Mouse (Mus musculus) spleen, adult 2 months (tissue): ENCODE data around the gene Otop2. TPM values are rescaled to one million over a fixed set of nuclear protein-coding genes. Genes with fewer than 3 reads are reported as not detected.

Experiments
- DNase-seq, 2 experiments: peaks; one replicate each; pipeline versions ENCODE4 v3.0.0 to v3.0.0-alpha.2; 2012 to 2021; ENCODE audit warnings: low spot score in 2 of 2, low read depth in 1 of 2
- H3K27ac ChIP-seq: fragments of 200-500 bp; 2 replicates; pipeline ENCODE4 v1.5.1; 2012; ENCODE audit warnings: low read length, inconsistent platforms; ENCODE audit not compliant: insufficient read depth
- H3K27me3 ChIP-seq: fragments of 200-500 bp; 2 replicates; pipeline ENCODE4 v1.6.1; 2012; ENCODE audit warnings: mild to moderate bottlenecking, moderate library complexity, low read length, inconsistent platforms; ENCODE audit not compliant: control insufficient read depth, insufficient read depth
- H3K36me3 ChIP-seq: fragments of 200-500 bp; 2 replicates; pipeline ENCODE4 v1.6.1; 2012; ENCODE audit warnings: mild to moderate bottlenecking, low read length, inconsistent platforms; ENCODE audit not compliant: control insufficient read depth, insufficient read depth
- H3K4me1 ChIP-seq: fragments of 200-500 bp; 2 replicates; pipeline ENCODE4 v1.6.1; 2011; ENCODE audit warnings: inconsistent platforms; ENCODE audit not compliant: control insufficient read depth, insufficient read depth, insufficient read length
- H3K4me3 ChIP-seq: fragments of 200-500 bp; 2 replicates; pipeline ENCODE4 v1.5.1; 2011; ENCODE audit warnings: mild to moderate bottlenecking, inconsistent platforms; ENCODE audit not compliant: insufficient read depth, insufficient read length; ENCODE audit errors: extremely low read depth
- CTCF ChIP-seq: fragments of 200-500 bp; IDR thresholded peaks from 2 replicates; pipeline ENCODE4 v1.5.1; 2011; ENCODE audit warnings: mild to moderate bottlenecking, inconsistent platforms; ENCODE audit not compliant: insufficient read depth, insufficient read length, insufficient replicate concordance; ENCODE audit errors: extremely low read depth
- POLR2A ChIP-seq: fragments of 200-500 bp; IDR thresholded peaks from 2 replicates; pipeline ENCODE4 v1.6.1; 2011; ENCODE audit warnings: low read depth, low read length, inconsistent platforms
- WGBS: fragments of 180-500 bp; shearing (Covaris S2); methylation state at CpG from one replicate; pipeline ENCODE4 v1.1.7; 2018; 5-methylcytosine and 5-hydroxymethylcytosine counted together
- polyA plus RNA-seq: library from polyadenylated mRNA; depleted of rRNA; stranded (reverse); fragments of >200 nt; gene quantifications from 2 replicates; pipeline ENCODE4 v1.2.3, GENCODE M21; 2012

Gene Otop2
- polyA plus RNA-seq, 1 experiment: not detected

DNA sequence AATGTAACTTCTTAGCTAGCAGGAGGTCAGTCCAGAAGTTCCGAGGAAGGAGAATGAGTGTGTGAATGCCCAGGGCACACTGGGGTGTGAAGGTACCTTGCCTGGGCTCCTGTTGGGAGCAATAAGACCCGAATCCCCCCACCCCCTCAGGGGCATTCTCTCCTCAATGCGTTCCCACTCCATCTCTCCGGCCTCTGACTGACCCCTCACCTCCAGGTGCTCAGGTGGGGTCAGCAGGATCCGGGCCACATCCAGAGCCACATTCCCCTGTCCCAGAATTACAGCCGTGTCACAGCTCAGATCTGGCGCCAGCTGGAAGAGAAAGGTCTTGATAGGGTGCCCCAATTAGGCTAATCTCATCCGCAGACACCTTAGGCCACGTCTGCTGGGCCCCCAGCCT is 35.9 kb upstream of the Otop2 start:
- DNase-seq: no peak
- WGBS: 93% methylated on average over 9 of the region's 9 CpGs
- no peak overlapping the region for H3K27ac ChIP-seq
- no peak overlapping the region for H3K4me3 ChIP-seq
- H3K27me3 ChIP-seq: peaks cover 16% of the 10 kb centered on the region
- peaks cover 15% of the 10 kb centered on the region for H3K36me3 ChIP-seq
- no peak for TF ChIP-seq CTCF
- no peak for TF ChIP-seq POLR2A
- peaks cover 12% of the 10 kb centered on the region for H3K4me1 ChIP-seq

DNA sequence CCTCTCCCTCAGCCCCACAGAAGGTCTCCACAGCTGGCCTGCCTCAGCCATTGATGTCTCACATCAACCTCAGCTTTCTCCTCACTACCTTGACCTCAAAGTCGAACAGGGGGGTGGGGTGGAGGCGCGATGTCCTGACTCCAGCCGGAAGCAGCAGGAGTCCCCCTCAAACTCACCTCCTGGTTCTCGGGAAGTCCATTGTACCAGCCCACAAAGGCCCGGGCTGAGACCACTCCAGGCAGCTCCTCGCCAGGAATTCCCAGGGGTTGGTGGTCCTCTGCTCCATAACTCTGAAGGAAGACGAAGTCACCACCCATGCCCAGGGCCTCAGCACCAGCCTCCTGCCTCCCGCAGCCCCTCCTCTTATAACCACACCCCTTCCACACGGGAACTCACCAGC is 35.5 kb upstream of the Otop2 start:
- no peak for DNase-seq
- H3K4me3 ChIP-seq: no peak overlapping the region
- H3K36me3 ChIP-seq: peaks cover 15% of the 10 kb centered on the region
- TF ChIP-seq CTCF (no peak), POLR2A (no peak)
- H3K4me1 ChIP-seq: peaks cover 16% of the 10 kb centered on the region
- peaks cover 12% of the 10 kb centered on the region for H3K27me3 ChIP-seq
- WGBS: 90% methylated on average over 10 of the region's 10 CpGs
- H3K27ac ChIP-seq: no peak overlapping the region

DNA sequence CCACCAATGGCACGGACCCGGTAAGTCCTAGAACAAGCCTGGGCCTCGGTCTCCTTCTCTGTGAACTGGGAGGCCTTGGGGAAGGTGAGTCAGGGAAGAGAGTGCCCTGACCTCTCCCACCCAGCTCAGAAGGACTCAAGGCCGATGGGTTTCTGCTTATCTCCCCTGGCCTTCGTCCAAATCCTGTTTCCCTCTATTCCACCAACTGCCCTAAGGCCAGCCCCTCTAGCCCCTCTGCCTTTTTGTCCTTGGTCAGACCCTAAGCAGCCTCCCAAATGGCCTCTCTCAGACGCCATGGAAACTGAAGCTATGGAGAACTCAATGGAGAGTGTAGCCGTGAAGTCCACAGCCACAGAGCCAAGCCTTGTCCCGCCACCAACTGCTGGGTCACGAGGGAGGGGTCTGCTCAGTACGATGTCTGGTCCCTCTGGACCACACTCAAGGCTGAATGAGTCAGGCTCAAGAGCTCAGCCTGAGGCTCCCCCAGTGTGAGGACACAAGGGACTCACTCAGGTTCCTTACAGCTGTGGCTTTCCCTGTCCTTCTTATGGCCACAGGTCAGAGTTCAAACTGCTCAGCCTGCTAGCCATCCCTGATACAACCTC is 34.0 kb upstream of the Otop2 start:
- Histone ChIP-seq H3K27me3 (peaks cover 1% of the 10 kb centered on the region), H3K4me3 (no peak overlapping the region), H3K4me1 (peaks cover 14% of the 10 kb centered on the region; the same call in 1 of the 2 replicates), H3K27ac (no peak overlapping the region), H3K36me3 (peaks cover 15% of the 10 kb centered on the region)
- WGBS: 86% methylated on average over 10 of the region's 10 CpGs
- TF ChIP-seq POLR2A (no peak), CTCF (no peak)
- no peak for DNase-seq

DNA sequence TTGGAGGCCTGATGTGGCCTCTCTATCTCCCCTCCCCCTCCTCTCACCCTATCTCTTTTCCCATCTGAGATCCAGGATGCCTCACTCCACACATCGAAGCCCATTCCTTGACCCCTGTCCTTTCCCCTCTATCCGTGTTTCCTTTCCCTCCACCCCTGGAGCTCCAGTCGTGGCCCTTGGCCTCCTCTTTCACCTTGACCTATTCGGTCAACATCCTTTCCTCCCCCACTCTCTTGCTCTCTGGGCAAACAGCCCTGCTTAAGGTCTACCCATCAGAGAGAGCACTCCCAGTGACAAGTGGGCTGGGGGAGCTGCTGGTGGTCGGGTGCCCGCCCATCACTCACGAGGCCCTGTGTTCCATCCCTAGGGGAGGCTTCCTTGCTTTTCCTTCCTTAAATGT is 33.2 kb upstream of the Otop2 start:
- peaks cover 14% of the 10 kb centered on the region; the same call in 1 of the 2 replicates for H3K4me1 ChIP-seq
- TF ChIP-seq POLR2A (no peak), CTCF (no peak)
- no peak for DNase-seq

DNA sequence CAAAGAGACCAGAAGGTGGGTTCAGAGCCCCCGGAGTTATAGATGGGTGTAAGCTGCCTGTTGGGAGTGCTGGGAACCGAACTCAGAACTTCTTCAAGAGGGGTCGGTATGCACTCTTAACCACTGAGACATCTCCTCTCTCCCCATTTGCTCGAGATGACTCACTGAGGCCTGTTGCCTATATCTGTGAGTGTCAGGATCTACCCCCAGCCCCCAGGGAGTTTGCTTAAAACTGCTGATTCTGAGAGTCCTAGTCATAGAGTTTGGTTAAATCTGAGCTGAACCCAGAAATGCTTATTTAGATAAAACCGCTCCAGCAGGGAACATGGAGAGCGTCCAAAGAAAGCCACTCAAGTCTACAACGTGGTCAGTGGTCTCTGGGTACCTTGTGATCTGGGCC is 32.8 kb upstream of the Otop2 start:
- TF ChIP-seq POLR2A (no peak), CTCF (no peak)
- no peak overlapping the region for H3K27ac ChIP-seq
- H3K36me3 ChIP-seq: peaks cover 9% of the 10 kb centered on the region
- H3K4me1 ChIP-seq: peaks cover 14% of the 10 kb centered on the region; the same call in 1 of the 2 replicates
- no peaks in the 10 kb centered on the region for H3K27me3 ChIP-seq
- 87% methylated on average over 7 of the region's 7 CpGs for WGBS
- no peak for DNase-seq
- no peak overlapping the region for H3K4me3 ChIP-seq

More for the DNA sequence above, 33.2 kb upstream of the Otop2 start:
- no peak overlapping the region for H3K4me3 ChIP-seq
- peaks cover 9% of the 10 kb centered on the region for H3K36me3 ChIP-seq
- no peaks in the 10 kb centered on the region for H3K27me3 ChIP-seq
- whole genome bisulfite sequencing: 82% methylated on average over 7 of the region's 7 CpGs
- no peak overlapping the region for H3K27ac ChIP-seq

DNA sequence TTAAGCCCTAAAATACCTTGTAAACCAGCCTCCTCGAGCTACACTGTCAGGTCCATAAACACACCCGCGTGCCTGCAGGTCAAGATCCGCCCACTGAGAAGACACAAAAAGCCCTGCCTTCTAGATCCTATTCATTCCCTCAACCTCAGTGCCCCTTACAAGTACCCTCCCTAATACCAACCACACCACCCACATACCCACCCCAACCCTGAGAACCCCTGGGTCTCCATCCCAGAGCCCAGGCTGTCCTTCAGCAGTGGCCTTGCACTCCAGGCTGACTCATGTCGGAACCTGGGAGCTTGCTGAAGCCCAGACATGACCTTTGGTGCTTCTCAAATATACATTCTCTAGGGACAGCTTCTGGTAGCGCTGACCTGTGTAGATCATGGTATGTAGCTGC is 32.2 kb upstream of the Otop2 start:
- H3K4me1 ChIP-seq: peaks cover 14% of the 10 kb centered on the region; the same call in 1 of the 2 replicates
- H3K27me3 ChIP-seq: no peaks in the 10 kb centered on the region
- H3K36me3 ChIP-seq: peaks cover 5% of the 10 kb centered on the region; the same call in 1 of the 2 replicates
- TF ChIP-seq POLR2A (no peak), CTCF (no peak)
- H3K27ac ChIP-seq: no peak overlapping the region
- no peak for DNase-seq
- WGBS: 89% methylated on average over 6 of the region's 6 CpGs
- no peak overlapping the region for H3K4me3 ChIP-seq

DNA sequence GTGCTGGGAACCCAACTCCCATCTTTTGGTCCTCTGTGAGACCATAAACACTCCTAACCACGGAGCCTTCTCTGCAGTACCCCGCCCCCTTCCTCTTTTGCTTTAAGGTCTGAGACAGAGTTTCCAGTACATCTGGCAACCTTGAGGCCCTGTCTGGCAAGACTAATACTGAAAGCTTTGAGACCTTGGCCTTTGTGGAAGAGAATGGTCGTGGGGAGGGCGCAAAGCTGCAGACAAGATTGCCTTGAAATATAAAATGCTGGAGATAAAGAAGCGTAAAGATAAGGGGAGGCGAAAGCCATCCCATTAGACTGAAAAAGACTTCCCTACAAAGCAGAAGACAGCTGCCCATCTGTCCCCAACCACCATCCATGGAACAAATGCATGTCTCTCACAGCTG is 31.5 kb upstream of the Otop2 start:
- H3K4me3 ChIP-seq: no peak overlapping the region
- no peak for DNase-seq
- TF ChIP-seq CTCF (no peak), POLR2A (no peak)
- peaks cover 5% of the 10 kb centered on the region; the same call in 1 of the 2 replicates for H3K36me3 ChIP-seq
- peaks cover 14% of the 10 kb centered on the region; the same call in 1 of the 2 replicates for H3K4me1 ChIP-seq
- no peaks in the 10 kb centered on the region for H3K27me3 ChIP-seq
- WGBS: 56% methylated on average over 6 of the region's 6 CpGs
- no peak overlapping the region for H3K27ac ChIP-seq
